Mouse (Mus musculus): ENCODE results near the gene Dpy19l2.
"Not testable (repeated sequence)": the region's sequence is repeated elsewhere in the genome, so short reads cannot be mapped to it uniquely, and the experiment has no call there.

Dpy19l2 gene

GRCm38 (mm10) chr9:24695700-24696404, at the start of gene Dpy19l2:
Gene Dpy19l2 (minus strand): TSS chr9:24696293.
- DNase-seq (ENCODE audit: extremely low read depth, low read depth): no peak

DNA sequence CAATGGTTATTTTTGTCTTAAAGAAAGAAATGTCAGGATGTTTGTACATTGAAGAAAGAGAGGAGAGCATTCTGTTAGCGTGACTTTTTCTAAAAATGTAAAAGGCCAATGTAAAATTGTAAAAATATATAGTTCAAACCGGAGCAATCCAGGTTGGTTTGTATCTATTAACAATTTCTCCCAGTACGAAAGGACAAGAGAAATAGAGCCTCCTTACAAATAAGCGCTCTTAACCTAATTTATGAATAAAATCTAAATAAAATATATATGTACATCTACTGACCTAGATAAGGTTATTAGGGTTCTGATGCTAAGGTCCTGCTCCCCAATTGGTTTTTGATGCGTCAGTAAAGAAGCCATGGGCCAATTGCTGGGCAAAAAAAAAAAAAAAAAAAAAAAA, 48.9 kb upstream of the Dpy19l2 start:
- DNase-seq (ENCODE audit: extremely low read depth, low read depth): no peak

- DNase-seq (ENCODE audit: extremely low read depth, low read depth): peak; percentile 11
Observed at GRCm38 (mm10) chr9:24701246-24701645, 5.2 kb upstream of the Dpy19l2 start.

DNA sequence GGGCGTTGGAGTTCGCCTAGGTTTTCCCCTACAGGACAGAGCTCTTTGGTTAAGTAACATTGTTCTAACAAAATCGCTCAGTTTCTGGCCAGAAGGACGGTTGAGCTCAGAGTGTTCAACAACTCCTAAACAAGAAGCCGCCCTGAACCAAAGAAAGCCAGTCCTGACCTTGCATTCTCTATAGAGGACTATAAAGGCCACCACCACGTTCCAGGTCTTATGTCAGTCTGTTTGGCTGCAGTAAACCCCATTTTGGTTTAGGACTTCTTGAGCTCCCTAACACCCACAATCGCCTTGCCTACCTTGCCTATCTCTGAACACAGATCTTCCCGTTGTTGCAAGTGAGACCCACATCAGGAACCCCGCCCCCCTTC, 299 bp upstream of the Dpy19l2 start:
- DNase-seq (ENCODE audit: extremely low read depth, low read depth): no peak

- DNase-seq (ENCODE audit: extremely low read depth, low read depth): not testable (repeated sequence)
Observed at GRCm38 (mm10) chr9:24637341-24637740, 58.8 kb downstream of the Dpy19l2 start.

- DNase-seq (ENCODE audit: extremely low read depth, low read depth): no peak
Observed at GRCm38 (mm10) chr9:24624896-24625295, 71.2 kb downstream of the Dpy19l2 start, which contains the start of gene Cypt4. Gene Cypt4 (plus strand): TSS chr9:24625196.

DNA sequence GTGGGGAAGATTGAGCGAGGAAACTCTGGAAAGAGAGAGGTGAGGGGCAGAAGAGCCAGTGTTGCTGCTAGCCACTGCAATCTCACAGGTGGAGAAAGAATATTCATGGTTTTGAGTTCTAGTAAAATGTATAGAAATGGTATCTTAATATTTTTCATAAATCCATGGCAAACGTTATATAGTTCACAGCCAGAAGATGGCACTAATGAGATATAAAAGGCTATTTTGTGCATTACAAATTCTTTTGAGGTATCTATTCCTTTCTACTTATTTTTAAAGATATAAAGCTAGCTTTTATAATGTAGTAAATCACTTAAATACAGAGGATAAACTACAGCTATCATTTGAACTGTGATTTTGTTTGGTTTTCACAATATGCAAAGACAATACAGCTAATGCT, 157.9 kb downstream of the Dpy19l2 start:
- DNase-seq (ENCODE audit: extremely low read depth, low read depth): peak; percentile 4

DNA sequence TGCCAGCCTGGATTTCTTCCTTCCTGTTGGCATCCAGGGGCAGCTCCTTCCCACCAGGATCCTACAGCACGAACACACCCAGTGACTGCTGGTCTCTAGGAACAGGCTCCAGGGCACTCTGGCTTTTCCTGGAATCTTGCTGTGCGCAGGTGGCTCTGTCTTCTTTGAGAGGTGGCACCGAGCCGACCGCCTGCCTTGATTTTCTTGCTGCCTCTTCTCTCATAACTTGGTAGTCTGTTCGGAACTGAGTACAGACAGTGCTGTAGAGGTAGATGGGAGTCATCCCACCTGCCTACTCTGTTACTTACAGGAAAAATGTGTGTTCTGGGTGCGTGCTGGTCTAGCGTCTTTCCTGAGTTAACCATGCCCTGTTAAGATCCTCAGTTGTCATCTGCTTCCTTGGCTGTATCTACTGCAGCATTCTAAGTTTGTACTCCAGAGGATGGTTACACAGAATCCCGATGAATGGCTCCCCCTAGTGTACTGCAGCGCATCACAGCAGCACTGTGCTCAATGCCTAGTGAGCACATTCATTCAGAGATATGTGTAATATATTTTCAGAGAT, 179.4 kb downstream of the Dpy19l2 start:
- DNase-seq (ENCODE audit: extremely low read depth, low read depth): peak; percentile 45

GRCm38 (mm10) chr9:24514078-24514469, 182.0 kb downstream of the Dpy19l2 start:
- no peak for DNase-seq (ENCODE audit: extremely low read depth, low read depth)

GRCm38 (mm10) chr9:24513290-24514077, 182.6 kb downstream of the Dpy19l2 start:
- no peak for DNase-seq (ENCODE audit: extremely low read depth, low read depth)

- no peak for DNase-seq (ENCODE audit: extremely low read depth, low read depth)
Observed at GRCm38 (mm10) chr9:24512121-24512539, 184.0 kb downstream of the Dpy19l2 start.

- no peak for DNase-seq (ENCODE audit: extremely low read depth, low read depth)
Observed at GRCm38 (mm10) chr9:24511371-24512120, 184.5 kb downstream of the Dpy19l2 start.

GRCm38 (mm10) chr9:24508880-24509279, 187.2 kb downstream of the Dpy19l2 start:
- DNase-seq (ENCODE audit: extremely low read depth, low read depth): no peak
